Mouse (Mus musculus) telencephalon, adult 2 months (tissue): ENCODE measurements around the gene Rassf1.

Experiments
- DNase-seq: peaks from one replicate; pipeline ENCODE4 v3.0.0-alpha.2; 2011; ENCODE audit warnings: low read depth, low spot score

Rassf1 gene

GRCm38 (mm10) chr9:107579023-107579900 lies 27.9 kb downstream of the Rassf1 start:
- DNase-seq = no peak

- DNase-seq = peak; percentile 92
Observed at GRCm38 (mm10) chr9:107580501-107581317, 29.4 kb downstream of the Rassf1 start, which contains the start of gene Hyal3. Gene Hyal3 (plus strand): TSS chr9:107580818.

DNA sequence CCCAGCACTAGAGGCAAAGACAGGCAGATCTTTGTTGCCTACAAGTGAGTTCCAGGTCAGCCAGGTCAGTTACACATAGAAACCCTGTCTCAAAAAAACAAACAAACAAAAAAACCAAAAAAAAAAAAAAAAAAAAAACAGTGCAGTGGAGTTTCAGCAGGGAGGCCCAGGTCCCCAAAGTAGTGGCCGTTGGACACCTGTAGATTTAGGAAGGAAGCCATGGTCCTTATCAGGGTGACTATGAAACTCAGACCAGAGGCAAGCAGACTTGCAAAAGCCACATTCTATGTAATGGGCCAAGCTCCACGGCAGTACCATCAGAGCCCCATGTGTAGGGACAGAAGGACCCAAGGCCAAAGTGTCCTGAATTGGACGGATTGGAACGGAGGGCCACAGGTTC lies 30.2 kb downstream of the Rassf1 start:
- no peak for DNase-seq

GRCm38 (mm10) chr9:107582509-107583062 lies 31.2 kb downstream of the Rassf1 start:
- no peak for DNase-seq

- DNase-seq = no peak
Observed at GRCm38 (mm10) chr9:107583174-107583573, 31.8 kb downstream of the Rassf1 start.

DNA sequence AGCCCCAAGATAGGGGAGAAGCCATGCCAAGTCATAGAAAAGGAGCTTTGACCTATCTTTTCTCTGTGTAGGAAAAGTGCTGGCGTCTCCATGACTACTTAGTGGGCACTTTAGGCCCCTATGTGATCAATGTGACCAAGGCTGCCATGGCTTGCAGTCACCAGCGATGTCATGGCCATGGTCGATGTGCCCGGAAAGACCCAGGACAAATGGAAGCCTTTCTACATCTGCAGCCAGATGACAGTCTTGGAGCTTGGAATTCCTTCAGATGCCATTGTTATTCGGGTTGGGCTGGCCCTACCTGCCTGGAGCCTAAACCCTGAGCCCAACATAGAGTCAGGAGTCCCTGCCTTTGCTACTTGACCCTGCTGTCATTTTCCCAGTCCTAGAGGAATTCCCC lies 35.1 kb downstream of the Rassf1 start:
- no peak for DNase-seq

- DNase-seq = peak; percentile 99
Observed at GRCm38 (mm10) chr9:107586974-107587832, 35.8 kb downstream of the Rassf1 start, which contains the start of gene Ifrd2. Gene Ifrd2 (plus strand): TSS chr9:107587642.

GRCm38 (mm10) chr9:107587833-107588639 lies 36.7 kb downstream of the Rassf1 start:
- no peak for DNase-seq

GRCm38 (mm10) chr9:107590058-107590772 lies 38.9 kb downstream of the Rassf1 start:
- DNase-seq = no peak

GRCm38 (mm10) chr9:107590773-107591060 lies 39.4 kb downstream of the Rassf1 start:
- no peak for DNase-seq

- DNase-seq = no peak
Observed at GRCm38 (mm10) chr9:107593101-107593976, 42.0 kb downstream of the Rassf1 start.

DNA sequence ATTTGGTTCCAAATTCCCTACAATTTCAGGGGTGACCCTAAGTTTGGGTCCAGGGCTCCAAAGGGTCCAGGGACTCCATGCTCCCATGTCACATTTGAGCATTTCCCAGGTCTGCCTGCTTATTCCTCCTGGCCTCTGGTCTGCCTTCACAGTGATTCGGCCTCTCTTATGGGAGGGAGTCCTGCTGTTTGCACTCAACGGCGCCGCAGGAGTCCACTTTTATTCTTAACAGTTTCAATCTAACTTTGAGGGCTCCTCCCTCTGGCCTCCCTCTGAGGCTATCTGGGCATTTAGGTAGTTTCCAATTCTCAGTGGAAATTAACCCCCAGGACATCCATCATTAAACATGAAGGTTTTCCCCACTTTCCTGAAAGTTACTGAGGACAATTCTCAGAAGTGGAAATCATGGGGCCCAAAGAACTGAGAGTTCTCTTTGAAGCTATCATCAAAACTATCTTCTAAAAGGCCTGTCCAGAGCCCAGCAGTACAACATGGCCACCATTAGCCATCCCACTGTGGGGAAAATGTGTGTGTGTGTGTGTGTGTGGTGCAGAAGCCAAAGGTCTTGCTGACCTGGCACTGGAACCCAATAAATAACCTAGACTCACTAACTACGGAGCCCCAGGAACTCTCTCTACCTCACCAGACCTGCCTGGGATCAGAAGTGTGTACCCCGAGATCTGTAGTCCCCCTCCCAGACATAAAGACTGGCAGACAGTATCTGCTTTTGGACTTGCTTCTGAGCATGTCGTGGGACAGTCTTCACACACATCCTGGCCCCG lies 43.1 kb downstream of the Rassf1 start:
- DNase-seq = no peak

GRCm38 (mm10) chr9:107596619-107597569 lies 45.5 kb downstream of the Rassf1 start:
- no peak for DNase-seq

GRCm38 (mm10) chr9:107598385-107598784 lies 47.0 kb downstream of the Rassf1 start:
- DNase-seq = no peak

DNA sequence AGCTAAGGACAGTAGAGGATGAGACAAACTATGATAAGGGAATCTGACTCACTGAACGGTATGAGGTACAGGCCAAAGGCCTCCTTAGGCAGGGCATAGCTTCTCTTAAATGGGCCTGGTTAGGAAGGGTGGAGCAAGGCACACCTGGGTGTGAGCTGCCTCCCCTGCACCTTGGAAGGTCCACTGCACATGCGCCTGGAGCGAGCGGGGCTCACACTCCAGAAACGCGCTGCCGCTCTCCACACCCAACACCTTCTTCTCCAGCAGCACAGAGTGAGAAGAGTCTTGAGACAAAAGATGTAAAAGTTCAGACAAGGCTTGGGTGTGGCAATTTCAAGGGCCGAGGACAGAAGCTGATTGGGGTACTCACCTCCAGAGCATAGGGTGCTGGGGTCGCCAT lies 48.1 kb downstream of the Rassf1 start:
- no peak for DNase-seq

DNA sequence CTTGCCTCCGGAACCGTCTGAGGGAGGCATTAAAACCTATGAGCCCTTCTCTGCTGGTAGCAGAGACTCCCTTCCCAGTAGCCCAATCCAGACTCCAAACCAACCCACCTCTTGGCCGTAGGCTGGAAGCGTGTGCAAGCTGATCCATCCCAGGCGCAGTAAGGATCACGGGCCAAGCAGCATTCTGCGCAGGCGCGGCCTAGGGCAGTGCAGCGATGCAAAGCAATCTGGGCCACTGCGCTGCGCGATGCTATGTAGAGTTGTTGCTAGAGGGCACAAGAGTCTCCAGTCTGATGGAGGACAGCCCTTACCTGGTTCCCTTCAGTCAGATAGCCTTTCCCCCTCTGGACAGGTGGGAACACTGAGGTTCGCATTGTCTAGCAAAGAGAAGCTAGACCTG lies 48.5 kb downstream of the Rassf1 start:
- no peak for DNase-seq

- DNase-seq = no peak
Observed at GRCm38 (mm10) chr9:107600745-107601144, 49.4 kb downstream of the Rassf1 start.
